Mouse (Mus musculus) lung, postnatal 0 days (tissue): ENCODE results near the gene Ptprn2. TPM values are rescaled to one million over a fixed set of nuclear protein-coding genes. Genes with fewer than 3 reads are reported as not detected.

ENCODE experiments used
- ATAC-seq: fragments of 200-750 bp; cut with Nextera tagmentation; 2 replicates; pipeline ENCODE4 v1.8.0; 2017; ENCODE audit warnings: moderate library complexity
- DNase-seq: peaks from one replicate; pipeline ENCODE4 v3.0.0-alpha.2; 2016; ENCODE audit warnings: low spot score
- H3K27ac ChIP-seq: fragments of 300-500 bp; sonication (generic); 2 replicates; pipeline ENCODE4 v1.5.1; 2014; ENCODE audit warnings: antibody characterized with exemption, mild to moderate bottlenecking, low read length, mixed read lengths
- H3K27me3 ChIP-seq: fragments of 300-500 bp; sonication (generic); replicated peaks from 2 replicates; pipeline ENCODE4 v1.6.1; 2014; ENCODE audit warnings: low read length, mixed read lengths; ENCODE audit not compliant: insufficient read depth
- H3K36me3 ChIP-seq: fragments of 300-500 bp; sonication (generic); 2 replicates; pipeline ENCODE4 v1.6.1; 2014; ENCODE audit warnings: low read length, mixed read lengths; ENCODE audit not compliant: insufficient read depth
- H3K4me1 ChIP-seq: fragments of 300-500 bp; sonication (generic); 2 replicates; pipeline ENCODE4 v1.6.1; 2014; ENCODE audit warnings: antibody characterized with exemption, low read depth, low read length, mixed read lengths; ENCODE audit not compliant: insufficient read depth
- H3K4me2 ChIP-seq: fragments of 300-500 bp; sonication (generic); replicated peaks from 2 replicates; pipeline ENCODE4 v1.6.1; 2014; ENCODE audit warnings: low read depth, mild to moderate bottlenecking, low read length, moderate library complexity, mixed read lengths
- H3K4me3 ChIP-seq: fragments of 300-500 bp; sonication (generic); 2 replicates; pipeline ENCODE4 v1.5.1; 2014; ENCODE audit warnings: low read depth, low read length
- H3K9ac ChIP-seq: fragments of 300-500 bp; sonication (generic); replicated peaks from 2 replicates; pipeline ENCODE4 v1.6.1; 2014; ENCODE audit warnings: low read depth, mild to moderate bottlenecking
- H3K9me3 ChIP-seq: fragments of 300-500 bp; sonication (generic); 2 replicates; pipeline ENCODE4 v1.6.1; 2016; ENCODE audit warnings: low read length, mixed read lengths
- CTCF ChIP-seq: IDR thresholded peaks from 2 replicates; pipeline ENCODE4 v1.5.1; 2016; ENCODE audit warnings: antibody characterized with exemption, mild to moderate bottlenecking
- EP300 ChIP-seq: IDR thresholded peaks from 2 replicates; pipeline ENCODE4 v1.6.1; 2016; ENCODE audit warnings: antibody characterized with exemption, mild to moderate bottlenecking, control low read depth
- WGBS: fragments of 180-500 bp; shearing (Covaris S2); extraction: QIAGEN DNeasy Blood & Tissue Kit; methylation state at CpG from one replicate; pipeline ENCODE4 v1.1.7; 2014; 5-methylcytosine and 5-hydroxymethylcytosine counted together
- polyA plus RNA-seq: library from polyadenylated mRNA; unstranded; fragments of >200 nt; fragmentation: Nextera tagmentation; extraction: Ambion mirVana; gene quantifications from 2 replicates; pipeline ENCODE4 v1.2.1, GENCODE M21; 2015

The Ptprn2 gene
- polyA plus RNA-seq, 1 experiment from 2014 or later = 0.24 TPM

- Histone ChIP-seq H3K36me3 (no peaks in the 10 kb centered on the region), H3K9ac (no peak overlapping the region), H3K27ac (no peak overlapping the region), H3K4me2 (no peak overlapping the region), H3K4me1 (no peaks in the 10 kb centered on the region), H3K9me3 (no peaks in the 10 kb centered on the region), H3K27me3 (no peaks in the 10 kb centered on the region), H3K4me3 (no peak overlapping the region)
- TF ChIP-seq EP300 (no peak), CTCF (no peak)
- ATAC-seq = no peak
- 79% methylated on average over 4 of the region's 4 CpGs for whole genome bisulfite sequencing
- no peak for DNase-seq
Measured at GRCm38 (mm10) chr12:116948151-116948928, 462.8 kb downstream of the Ptprn2 start.

GRCm38 (mm10) chr12:116949726-116950125, 464.2 kb downstream of the Ptprn2 start:
- no peak for ATAC-seq
- no peak overlapping the region for H3K4me3 ChIP-seq
- no peaks in the 10 kb centered on the region for H3K9me3 ChIP-seq
- WGBS = 53% methylated on average over 3 of the region's 3 CpGs
- no peak overlapping the region for H3K9ac ChIP-seq
- no peak for DNase-seq
- H3K4me2 ChIP-seq = no peak overlapping the region
- no peaks in the 10 kb centered on the region for H3K36me3 ChIP-seq
- no peaks in the 10 kb centered on the region for H3K4me1 ChIP-seq
- TF ChIP-seq EP300 (no peak), CTCF (no peak)
- H3K27me3 ChIP-seq = no peaks in the 10 kb centered on the region
- H3K27ac ChIP-seq = no peak overlapping the region

GRCm38 (mm10) chr12:116952452-116953205, 467.1 kb downstream of the Ptprn2 start:
- no peaks in the 10 kb centered on the region for H3K27me3 ChIP-seq
- H3K4me2 ChIP-seq = no peak overlapping the region
- H3K4me1 ChIP-seq = no peaks in the 10 kb centered on the region
- ATAC-seq = no peak
- H3K27ac ChIP-seq = no peak overlapping the region
- no peaks in the 10 kb centered on the region for H3K9me3 ChIP-seq
- no peak for TF ChIP-seq CTCF
- no peak for TF ChIP-seq EP300
- no peak for DNase-seq
- 76% methylated on average over 13 of the region's 13 CpGs for WGBS
- no peak overlapping the region for H3K4me3 ChIP-seq
- no peaks in the 10 kb centered on the region for H3K36me3 ChIP-seq
- H3K9ac ChIP-seq = no peak overlapping the region

- Histone ChIP-seq H3K4me1 (no peaks in the 10 kb centered on the region), H3K9me3 (no peaks in the 10 kb centered on the region), H3K9ac (no peak overlapping the region), H3K27ac (no peak overlapping the region), H3K4me3 (no peak overlapping the region), H3K36me3 (no peaks in the 10 kb centered on the region), H3K27me3 (no peaks in the 10 kb centered on the region), H3K4me2 (no peak overlapping the region)
- WGBS = 78% methylated on average over 2 of the region's 2 CpGs
- no peak for TF ChIP-seq CTCF
- TF ChIP-seq EP300 = no peak
- no peak for DNase-seq
- ATAC-seq = no peak
Measured at GRCm38 (mm10) chr12:116959164-116959563, 473.6 kb downstream of the Ptprn2 start.

GRCm38 (mm10) chr12:116963906-116964305, 478.4 kb downstream of the Ptprn2 start:
- no peaks in the 10 kb centered on the region for H3K9me3 ChIP-seq
- H3K27ac ChIP-seq = no peak overlapping the region
- no peaks in the 10 kb centered on the region for H3K27me3 ChIP-seq
- H3K4me3 ChIP-seq = no peak overlapping the region
- no peak overlapping the region for H3K4me2 ChIP-seq
- H3K4me1 ChIP-seq = no peaks in the 10 kb centered on the region
- no peak overlapping the region for H3K9ac ChIP-seq
- DNase-seq (no peak), ATAC-seq (no peak)
- TF ChIP-seq CTCF (no peak), EP300 (no peak)
- no peaks in the 10 kb centered on the region for H3K36me3 ChIP-seq
- 96% methylated on average over 1 of the region's 1 CpGs for WGBS

- no peaks in the 10 kb centered on the region for H3K27me3 ChIP-seq
- H3K4me1 ChIP-seq = no peaks in the 10 kb centered on the region
- WGBS = 57% methylated on average over 8 of the region's 8 CpGs
- no peak for ATAC-seq
- TF ChIP-seq EP300 = no peak
- TF ChIP-seq CTCF = no peak
- no peak overlapping the region for H3K9ac ChIP-seq
- DNase-seq = no peak
- no peak overlapping the region for H3K4me3 ChIP-seq
- no peak overlapping the region for H3K27ac ChIP-seq
- H3K4me2 ChIP-seq = no peak overlapping the region
- H3K36me3 ChIP-seq = no peaks in the 10 kb centered on the region
- H3K9me3 ChIP-seq = no peaks in the 10 kb centered on the region
Measured at GRCm38 (mm10) chr12:116968215-116968939, 482.9 kb downstream of the Ptprn2 start.
